Mouse (Mus musculus) embryonic facial prominence, embryonic 15.5 days (tissue): ENCODE results near the gene Oxct1. TPM values are rescaled to one million over a fixed set of nuclear protein-coding genes. Genes with fewer than 3 reads are reported as not detected.
A peak's percentile ranks its signal among the peaks of the same experiment; 100 is the strongest.

Experiments
- ATAC-seq: fragments of 200-750 bp; cut with Nextera tagmentation; 2 replicates; pipeline ENCODE4 v1.8.0; 2017; ENCODE audit warnings: low read depth, moderate TSS enrichment; ENCODE audit not compliant: insufficient number of reproducible peaks, low FRiP score, low TSS enrichment
- H3K27ac ChIP-seq: fragments of 300-500 bp; sonication (generic); replicated peaks from 2 replicates; pipeline ENCODE4 v1.5.1; 2015; ENCODE audit warnings: mild to moderate bottlenecking, inconsistent platforms
- H3K27me3 ChIP-seq: fragments of 300-500 bp; sonication (generic); 2 replicates; pipeline ENCODE4 v1.6.1; 2015; ENCODE audit warnings: inconsistent platforms
- H3K36me3 ChIP-seq: fragments of 300-500 bp; sonication (generic); 2 replicates; pipeline ENCODE4 v1.6.1; 2015; ENCODE audit warnings: mild to moderate bottlenecking, inconsistent platforms
- H3K4me1 ChIP-seq: fragments of 300-500 bp; sonication (generic); 2 replicates; pipeline ENCODE4 v1.6.1; 2015; ENCODE audit warnings: inconsistent platforms
- H3K4me2 ChIP-seq: fragments of 300-500 bp; sonication (generic); replicated peaks from 2 replicates; pipeline ENCODE4 v1.6.1; 2015; ENCODE audit warnings: mild to moderate bottlenecking, inconsistent platforms
- H3K4me3 ChIP-seq: fragments of 300-500 bp; sonication (generic); replicated peaks from 2 replicates; pipeline ENCODE4 v1.5.1; 2015; ENCODE audit warnings: mild to moderate bottlenecking, inconsistent platforms
- H3K9ac ChIP-seq: fragments of 300-500 bp; sonication (generic); 2 replicates; pipeline ENCODE4 v1.6.1; 2015; ENCODE audit warnings: inconsistent platforms
- H3K9me3 ChIP-seq: fragments of 300-500 bp; sonication (generic); replicated peaks from 2 replicates; pipeline ENCODE4 v1.6.1; 2016; ENCODE audit warnings: inconsistent platforms
- WGBS: fragments of 180-500 bp; shearing (Covaris S2); methylation state at CpG from one replicate; pipeline ENCODE4 v1.1.7; 2015; 5-methylcytosine and 5-hydroxymethylcytosine counted together
- polyA plus RNA-seq: library from polyadenylated mRNA; unstranded; fragments of >200 nt; fragmentation: Nextera tagmentation; extraction: Ambion mirVana; gene quantifications from 2 replicates; pipeline ENCODE4 v1.2.1, GENCODE M21; 2015

Gene Oxct1
- polyA plus RNA-seq, 1 experiment from 2014 or later, result 238 TPM

GRCm38 (mm10) chr15:3999144-3999543, 27.0 kb upstream of the Oxct1 start:
- no peaks in the 10 kb centered on the region for H3K9me3 ChIP-seq
- ATAC-seq, result no peak
- H3K9ac ChIP-seq, result no peak overlapping the region
- H3K27me3 ChIP-seq, result no peaks in the 10 kb centered on the region
- 60% methylated on average over 2 of the region's 2 CpGs for WGBS
- no peaks in the 10 kb centered on the region for H3K36me3 ChIP-seq
- H3K27ac ChIP-seq, result no peak overlapping the region
- H3K4me3 ChIP-seq, result no peak overlapping the region
- no peak overlapping the region for H3K4me2 ChIP-seq
- 0 out of 2 replicates have a peak, but pooled peaks cover 4% of the 10 kb centered on the region for H3K4me1 ChIP-seq

GRCm38 (mm10) chr15:4000536-4000935, 25.6 kb upstream of the Oxct1 start:
- no peak for ATAC-seq
- H3K9ac ChIP-seq, result no peak overlapping the region
- no peak overlapping the region for H3K4me2 ChIP-seq
- no peak overlapping the region for H3K27ac ChIP-seq
- no peaks in the 10 kb centered on the region for H3K36me3 ChIP-seq
- H3K4me3 ChIP-seq, result no peak overlapping the region
- H3K4me1 ChIP-seq, result no peaks in the 10 kb centered on the region
- H3K9me3 ChIP-seq, result no peaks in the 10 kb centered on the region; the same call in 1 of the 2 replicates
- no peaks in the 10 kb centered on the region for H3K27me3 ChIP-seq
- 54% methylated on average over 2 of the region's 2 CpGs for WGBS

DNA sequence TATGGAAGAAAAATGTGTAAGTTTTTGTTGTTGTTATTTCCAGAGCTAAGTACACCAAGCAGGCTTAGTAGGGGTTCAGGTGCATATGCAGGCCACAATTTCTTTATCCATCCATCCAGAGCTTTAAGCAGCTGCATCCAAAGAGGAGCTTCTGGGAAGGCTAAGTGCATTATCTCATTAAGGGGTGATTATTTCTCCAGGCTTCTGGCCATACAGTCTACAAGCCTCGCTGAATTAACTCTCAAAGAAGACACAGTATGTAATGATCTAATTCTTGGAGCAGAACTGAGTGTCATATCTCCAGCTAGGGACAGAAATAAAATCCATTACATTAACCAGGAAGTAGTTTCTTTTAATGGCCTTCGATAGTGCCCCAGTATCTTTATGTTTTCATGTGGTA, 12.3 kb upstream of the Oxct1 start:
- H3K27me3 ChIP-seq, result no peaks in the 10 kb centered on the region
- no peak overlapping the region for H3K27ac ChIP-seq
- H3K4me3 ChIP-seq, result no peak overlapping the region
- H3K9me3 ChIP-seq, result no peaks in the 10 kb centered on the region
- WGBS, result 74% methylated on average over 2 of the region's 2 CpGs
- H3K9ac ChIP-seq, result no peak overlapping the region
- no peak for ATAC-seq
- no peaks in the 10 kb centered on the region for H3K4me1 ChIP-seq
- no peak overlapping the region for H3K4me2 ChIP-seq
- H3K36me3 ChIP-seq, result no peaks in the 10 kb centered on the region

DNA sequence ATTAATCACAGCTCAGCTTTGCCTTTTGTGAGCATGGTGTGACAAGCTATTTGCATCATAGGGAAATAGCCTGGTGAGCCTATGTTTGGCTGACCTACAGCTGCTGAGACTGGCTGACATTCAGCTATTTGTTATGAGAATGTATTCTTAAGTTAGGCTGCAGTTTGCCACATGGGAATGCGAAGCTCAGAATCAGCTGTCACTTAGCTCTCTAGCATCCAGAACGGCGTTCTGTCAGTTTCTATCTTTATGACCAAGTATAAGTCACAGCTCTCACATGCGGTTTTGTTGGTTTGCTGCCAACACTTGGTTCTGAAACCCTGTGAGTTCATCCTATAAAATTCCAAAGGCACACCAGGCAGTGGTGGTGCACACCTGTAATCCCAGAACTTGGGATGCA, 5.5 kb upstream of the Oxct1 start:
- peaks cover 7% of the 10 kb centered on the region for H3K4me1 ChIP-seq
- ATAC-seq, result no peak; the same call in 1 of the 2 replicates
- no peaks in the 10 kb centered on the region for H3K27me3 ChIP-seq
- no peaks in the 10 kb centered on the region for H3K36me3 ChIP-seq
- no peak overlapping the region for H3K4me3 ChIP-seq
- H3K9me3 ChIP-seq, result no peaks in the 10 kb centered on the region
- H3K9ac ChIP-seq, result no peak overlapping the region
- no peak overlapping the region for H3K4me2 ChIP-seq
- no peak overlapping the region for H3K27ac ChIP-seq
- 63% methylated on average over 4 of the region's 4 CpGs for WGBS

DNA sequence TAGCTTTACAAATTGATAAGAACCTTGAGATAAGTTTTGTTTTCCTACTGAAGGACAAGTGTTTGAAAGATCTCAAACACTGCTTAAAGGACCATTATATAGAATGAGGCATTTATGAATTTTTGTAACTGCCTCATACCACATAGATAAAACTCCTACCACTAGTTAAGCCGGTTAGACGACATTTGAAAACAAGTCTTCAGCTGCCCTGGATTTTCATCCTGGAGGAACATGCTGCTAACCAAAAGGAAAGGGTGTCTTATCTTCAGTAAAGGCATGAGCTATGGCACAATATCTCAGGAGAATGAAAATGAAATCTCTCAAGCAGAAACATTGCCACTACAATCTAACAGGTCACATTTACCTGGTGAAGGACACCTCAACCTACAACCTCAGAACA, 2.4 kb upstream of the Oxct1 start:
- Histone ChIP-seq H3K27ac (no peak overlapping the region), H3K9ac (no peak overlapping the region), H3K4me3 (no peak overlapping the region), H3K27me3 (no peaks in the 10 kb centered on the region), H3K9me3 (no peaks in the 10 kb centered on the region), H3K4me2 (no peak overlapping the region), H3K36me3 (no peaks in the 10 kb centered on the region), H3K4me1 (peaks cover 22% of the 10 kb centered on the region)
- 77% methylated on average over 2 of the region's 2 CpGs for WGBS
- ATAC-seq, result no peak

GRCm38 (mm10) chr15:4024726-4025507, 1.3 kb upstream of the Oxct1 start:
- Histone ChIP-seq H3K27ac (no peak overlapping the region), H3K27me3 (no peaks in the 10 kb centered on the region), H3K4me3 (no peak overlapping the region), H3K4me2 (0 out of 2 replicates have a peak overlapping the region, but pooled peaks have one; percentile 10), H3K9ac (no peak overlapping the region), H3K9me3 (no peaks in the 10 kb centered on the region), H3K4me1 (peaks cover 22% of the 10 kb centered on the region), H3K36me3 (no peaks in the 10 kb centered on the region)
- WGBS, result 70% methylated on average over 13 of the region's 13 CpGs
- ATAC-seq, result no peak

GRCm38 (mm10) chr15:4025508-4025904, 677 bp upstream of the Oxct1 start:
- 58% methylated on average over 11 of the region's 11 CpGs for WGBS
- Histone ChIP-seq H3K27me3 (no peaks in the 10 kb centered on the region), H3K4me1 (peaks cover 22% of the 10 kb centered on the region), H3K27ac (peak overlapping the region; percentile 99; the same call in 1 of the 2 replicates), H3K9ac (no peak overlapping the region), H3K4me2 (peak overlapping the region; percentile 64), H3K9me3 (no peaks in the 10 kb centered on the region), H3K4me3 (peak overlapping the region; percentile 66), H3K36me3 (no peaks in the 10 kb centered on the region)
- ATAC-seq, result no peak

- H3K27me3 ChIP-seq, result no peaks in the 10 kb centered on the region
- peak overlapping the region; percentile 66 for H3K4me3 ChIP-seq
- H3K36me3 ChIP-seq, result no peaks in the 10 kb centered on the region
- peaks cover 22% of the 10 kb centered on the region for H3K4me1 ChIP-seq
- H3K9me3 ChIP-seq, result no peaks in the 10 kb centered on the region
- H3K27ac ChIP-seq, result peak overlapping the region; percentile 99
- peak; percentile 88 for ATAC-seq
- H3K9ac ChIP-seq, result peak overlapping the region; percentile 76
- H3K4me2 ChIP-seq, result peak overlapping the region; percentile 64
- WGBS, result under 1% methylated on average over 65 of the region's 65 CpGs
Observed at GRCm38 (mm10) chr15:4026831-4027584, 825 bp downstream of the Oxct1 start.

- Histone ChIP-seq H3K9ac (peak overlapping the region; percentile 76), H3K4me2 (peak overlapping the region; percentile 64), H3K4me3 (peak overlapping the region; percentile 66), H3K4me1 (peaks cover 22% of the 10 kb centered on the region), H3K27ac (peak overlapping the region; percentile 99), H3K27me3 (no peaks in the 10 kb centered on the region), H3K9me3 (no peaks in the 10 kb centered on the region), H3K36me3 (no peaks in the 10 kb centered on the region)
- 3% methylated on average over 6 of the region's 6 CpGs for WGBS
- ATAC-seq, result no peak
Observed at GRCm38 (mm10) chr15:4027671-4028410, 1.7 kb downstream of the Oxct1 start.

- H3K4me1 ChIP-seq, result peaks cover 22% of the 10 kb centered on the region
- H3K4me3 ChIP-seq, result no peak overlapping the region
- H3K27ac ChIP-seq, result no peak overlapping the region
- no peaks in the 10 kb centered on the region for H3K36me3 ChIP-seq
- H3K27me3 ChIP-seq, result no peaks in the 10 kb centered on the region
- WGBS, result 75% methylated on average over 6 of the region's 6 CpGs
- no peak for ATAC-seq
- H3K9me3 ChIP-seq, result no peaks in the 10 kb centered on the region
- peak overlapping the region; percentile 64; the same call in 1 of the 2 replicates for H3K4me2 ChIP-seq
- H3K9ac ChIP-seq, result no peak overlapping the region
Observed at GRCm38 (mm10) chr15:4028411-4028700, 2.2 kb downstream of the Oxct1 start.

GRCm38 (mm10) chr15:4028960-4029359, 2.8 kb downstream of the Oxct1 start:
- no peak for ATAC-seq
- H3K4me3 ChIP-seq, result no peak overlapping the region
- no peak overlapping the region for H3K9ac ChIP-seq
- H3K36me3 ChIP-seq, result no peaks in the 10 kb centered on the region
- no peak overlapping the region for H3K27ac ChIP-seq
- peaks cover 22% of the 10 kb centered on the region for H3K4me1 ChIP-seq
- no peaks in the 10 kb centered on the region for H3K27me3 ChIP-seq
- H3K4me2 ChIP-seq, result no peak overlapping the region
- H3K9me3 ChIP-seq, result no peaks in the 10 kb centered on the region
